Mouse (Mus musculus) forebrain, postnatal 0 days (tissue): ENCODE measurements at regions not wholly inside any gene's neighbourhood (a gene's known extent, or its start where the extent isn't known, plus 50 kb on each side); places are given as distances from the start of the nearest gene placed in this dataset.

Source experiments
- ATAC-seq: fragments of 200-750 bp; cut with Nextera tagmentation; 2 replicates; pipeline ENCODE4 v1.8.0; 2017; ENCODE audit warnings: mild to moderate bottlenecking, moderate library complexity
- DNase-seq: peaks from one replicate; pipeline ENCODE4 v3.0.0-alpha.2; 2015
- H3K27ac ChIP-seq: fragments of 300-500 bp; sonication (generic); 2 replicates; pipeline ENCODE4 v1.5.1; 2014; ENCODE audit warnings: low read depth, mild to moderate bottlenecking, antibody characterized with exemption, low read length, moderate library complexity, mixed read lengths
- H3K27me3 ChIP-seq: fragments of 300-500 bp; sonication (generic); 2 replicates; pipeline ENCODE4 v1.6.1; 2014; ENCODE audit warnings: mild to moderate bottlenecking, low read length, mixed read lengths; ENCODE audit not compliant: insufficient read depth
- H3K36me3 ChIP-seq: fragments of 300-500 bp; sonication (generic); 2 replicates; pipeline ENCODE4 v1.6.1; 2014; ENCODE audit warnings: mild to moderate bottlenecking, moderate library complexity; ENCODE audit not compliant: insufficient read depth
- H3K4me1 ChIP-seq: fragments of 300-500 bp; sonication (generic); 2 replicates; pipeline ENCODE4 v1.6.1; 2014; ENCODE audit warnings: antibody characterized with exemption; ENCODE audit not compliant: insufficient read depth
- H3K4me2 ChIP-seq: fragments of 300-500 bp; sonication (generic); 2 replicates; pipeline ENCODE4 v1.6.1; 2014; ENCODE audit warnings: low read depth, mild to moderate bottlenecking, moderate library complexity
- H3K4me3 ChIP-seq: fragments of 300-500 bp; sonication (generic); 2 replicates; pipeline ENCODE4 v1.5.1; 2014; ENCODE audit warnings: low read depth, low read length, mixed read lengths
- H3K9ac ChIP-seq: fragments of 300-500 bp; sonication (generic); 2 replicates; pipeline ENCODE4 v1.6.1; 2014; ENCODE audit warnings: mild to moderate bottlenecking
- H3K9me3 ChIP-seq: fragments of 300-500 bp; sonication (generic); 2 replicates; pipeline ENCODE4 v1.6.1; 2016; ENCODE audit warnings: low read length
- CTCF ChIP-seq: sonication (generic); IDR thresholded peaks from 2 replicates; pipeline ENCODE4 v1.5.1; 2016; ENCODE audit warnings: antibody characterized with exemption, control low read depth, low read depth
- WGBS: fragments of 180-500 bp; shearing (Covaris S2); extraction: QIAGEN DNeasy Blood & Tissue Kit; methylation state at CpG from one replicate; pipeline ENCODE4 v1.1.7; 2014; 5-methylcytosine and 5-hydroxymethylcytosine counted together

GRCm38 (mm10) chr9:90961436-90961835 is 400.8 kb upstream of the Zic4 start:
- Histone ChIP-seq H3K4me2 (no peak overlapping the region), H3K27ac (no peak overlapping the region), H3K27me3 (no peaks in the 10 kb centered on the region), H3K36me3 (no peaks in the 10 kb centered on the region), H3K9me3 (no peaks in the 10 kb centered on the region), H3K9ac (no peak overlapping the region), H3K4me1 (no peaks in the 10 kb centered on the region), H3K4me3 (no peak overlapping the region)
- 86% methylated on average over 4 of the region's 4 CpGs for WGBS
- ATAC-seq: no peak
- DNase-seq: no peak
- TF ChIP-seq CTCF: no peak

- H3K9me3 ChIP-seq: no peaks in the 10 kb centered on the region
- TF ChIP-seq CTCF: no peak
- no peak overlapping the region for H3K4me2 ChIP-seq
- no peaks in the 10 kb centered on the region for H3K27me3 ChIP-seq
- H3K4me3 ChIP-seq: no peak overlapping the region
- DNase-seq: no peak
- WGBS: 44% methylated on average over 3 of the region's 3 CpGs
- no peaks in the 10 kb centered on the region for H3K4me1 ChIP-seq
- H3K27ac ChIP-seq: no peak overlapping the region
- H3K9ac ChIP-seq: no peak overlapping the region
- H3K36me3 ChIP-seq: no peaks in the 10 kb centered on the region
- ATAC-seq: no peak
Measured at GRCm38 (mm10) chr9:90964043-90964442, 398.2 kb upstream of the Zic4 start.

DNA sequence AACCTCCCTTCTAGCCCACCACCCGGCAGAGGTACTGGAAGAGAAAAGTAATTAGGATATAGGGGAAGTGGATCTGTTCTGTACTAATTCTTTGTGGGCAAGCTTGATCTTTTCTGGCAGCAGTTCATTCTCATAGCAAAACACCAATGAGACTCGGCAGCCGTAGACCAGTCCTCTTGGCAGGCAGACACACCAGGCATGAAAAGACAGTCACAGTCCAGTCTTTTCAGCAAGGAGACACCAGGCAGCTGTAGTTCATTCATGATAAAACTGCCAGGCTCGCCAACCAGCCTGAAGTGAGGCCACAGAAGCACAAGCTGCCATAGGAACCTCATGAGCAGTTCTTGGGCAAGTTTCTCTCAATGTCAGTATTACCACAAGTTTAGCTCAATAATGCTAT is 383.5 kb upstream of the Zic4 start:
- no peak for TF ChIP-seq CTCF
- H3K4me3 ChIP-seq: no peak overlapping the region
- 37% methylated on average over 4 of the region's 4 CpGs for WGBS
- no peak overlapping the region for H3K27ac ChIP-seq
- DNase-seq: peak; percentile 21
- ATAC-seq: peak; percentile 68
- H3K36me3 ChIP-seq: no peaks in the 10 kb centered on the region
- no peak overlapping the region for H3K4me2 ChIP-seq
- no peaks in the 10 kb centered on the region for H3K27me3 ChIP-seq
- no peaks in the 10 kb centered on the region for H3K4me1 ChIP-seq
- no peaks in the 10 kb centered on the region for H3K9me3 ChIP-seq
- H3K9ac ChIP-seq: no peak overlapping the region

GRCm38 (mm10) chr9:90980023-90980802 is 382.0 kb upstream of the Zic4 start:
- H3K36me3 ChIP-seq: no peaks in the 10 kb centered on the region
- H3K4me3 ChIP-seq: no peak overlapping the region
- 40% methylated on average over 6 of the region's 6 CpGs for WGBS
- H3K4me2 ChIP-seq: no peak overlapping the region
- TF ChIP-seq CTCF: no peak
- peak; percentile 91 for ATAC-seq
- no peaks in the 10 kb centered on the region for H3K27me3 ChIP-seq
- DNase-seq: peak; percentile 68
- no peak overlapping the region for H3K27ac ChIP-seq
- H3K9me3 ChIP-seq: no peaks in the 10 kb centered on the region
- no peak overlapping the region for H3K9ac ChIP-seq
- no peaks in the 10 kb centered on the region for H3K4me1 ChIP-seq

DNA sequence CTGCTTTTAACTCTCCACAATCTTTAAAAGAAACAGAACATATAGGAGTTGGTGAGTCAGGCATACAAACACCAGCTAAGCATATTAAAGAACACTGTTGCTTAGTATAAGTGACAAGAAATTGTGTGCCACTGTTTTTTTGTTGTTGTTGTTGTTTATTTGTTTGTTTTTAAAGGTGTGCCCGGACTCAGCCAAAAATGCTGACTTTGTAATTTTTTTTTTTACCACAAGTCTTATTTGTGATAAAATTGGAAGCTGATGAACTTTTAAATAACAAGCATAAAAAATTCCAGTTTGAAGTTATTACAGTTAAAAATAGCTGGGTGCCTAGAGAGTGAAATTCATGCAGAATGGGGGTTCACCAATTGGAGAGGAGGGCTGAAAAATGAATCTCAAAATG is 363.0 kb upstream of the Zic4 start:
- ATAC-seq (no peak), DNase-seq (no peak)
- Histone ChIP-seq H3K9ac (no peak overlapping the region), H3K4me3 (no peak overlapping the region), H3K4me2 (no peak overlapping the region), H3K4me1 (no peaks in the 10 kb centered on the region), H3K36me3 (no peaks in the 10 kb centered on the region), H3K9me3 (no peaks in the 10 kb centered on the region), H3K27me3 (no peaks in the 10 kb centered on the region), H3K27ac (no peak overlapping the region)
- WGBS: 92% methylated on average over 1 of the region's 1 CpGs
- no peak for TF ChIP-seq CTCF

- Histone ChIP-seq H3K9me3 (no peaks in the 10 kb centered on the region), H3K27me3 (no peaks in the 10 kb centered on the region), H3K4me3 (no peak overlapping the region), H3K9ac (no peak overlapping the region), H3K36me3 (no peaks in the 10 kb centered on the region), H3K27ac (no peak overlapping the region), H3K4me2 (no peak overlapping the region), H3K4me1 (no peaks in the 10 kb centered on the region)
- WGBS: 53% methylated on average over 4 of the region's 4 CpGs
- no peak for TF ChIP-seq CTCF
- DNase-seq (peak; percentile 25), ATAC-seq (no peak; the same call in 1 of the 2 replicates)
Measured at GRCm38 (mm10) chr9:91004214-91004613, 358.0 kb upstream of the Zic4 start.

- H3K27ac ChIP-seq: no peak overlapping the region
- WGBS: 20% methylated on average over 2 of the region's 2 CpGs
- H3K36me3 ChIP-seq: no peaks in the 10 kb centered on the region
- no peak for TF ChIP-seq CTCF
- DNase-seq (no peak), ATAC-seq (no peak)
- no peaks in the 10 kb centered on the region for H3K4me1 ChIP-seq
- H3K4me3 ChIP-seq: no peak overlapping the region
- no peak overlapping the region for H3K4me2 ChIP-seq
- no peaks in the 10 kb centered on the region for H3K9me3 ChIP-seq
- no peak overlapping the region for H3K9ac ChIP-seq
- H3K27me3 ChIP-seq: no peaks in the 10 kb centered on the region
Measured at GRCm38 (mm10) chr9:91040546-91040945, 321.7 kb upstream of the Zic4 start.
